Mouse (Mus musculus) spleen, adult 10 weeks (tissue): ENCODE data around the gene Gata1. TPM values are rescaled to one million over a fixed set of nuclear protein-coding genes. Genes with fewer than 3 reads are reported as not detected.

Experiments used
- polyA plus RNA-seq: library from polyadenylated mRNA; stranded (reverse); fragments of 350-450 nt; fragmentation: Illumina TruSeq; extraction: RNeasy Lipid Tissue Mini Kit (QIAGEN cat#74804); gene quantifications from one replicate; pipeline ENCODE4 v1.2.3, GENCODE M21; 2015; ENCODE audit warnings: low replicate concordance; ENCODE audit not compliant: insufficient read depth

The Gata1 gene
- polyA plus RNA-seq: 6.3 TPM

GRCm38 (mm10) chrX:7977892-7978291 lies at the start of gene Gata1:
Gene Gata1, minus strand, starts transcription at chrX:7978071.

GRCm38 (mm10) chrX:8018286-8018685 lies 40.4 kb upstream of the Gata1 start, which contains the start of gene Glod5:
Gene Glod5, minus strand, starts transcription at chrX:8018492.

GRCm38 (mm10) chrX:7947108-7947899 lies 30.6 kb downstream of the Gata1 start, which contains the start of gene Hdac6:
Gene Hdac6, minus strand, starts transcription at chrX:7947889.

GRCm38 (mm10) chrX:7928270-7928790 lies 49.5 kb downstream of the Gata1 start, which contains the start of gene Eras:
Gene Eras, minus strand, starts transcription at chrX:7928607.

GRCm38 (mm10) chrX:7919601-7920383 lies 58.1 kb downstream of the Gata1 start, which contains the start of gene Pcsk1n:
Gene Pcsk1n, plus strand, starts transcription at chrX:7919822.

Other genes starting within 250 kb of the Gata1 start
- gene Praf2, start 249.6 kb downstream of the Gata1 start, polyA plus RNA-seq: 22.9 TPM
- 2.0 TPM for gene Ccdc120, start 227.2 kb downstream of the Gata1 start, polyA plus RNA-seq
- gene Tfe3, start 215.5 kb downstream of the Gata1 start, polyA plus RNA-seq: 28.7 TPM
- 207 TPM for gene Gripap1, start 188.3 kb downstream of the Gata1 start, polyA plus RNA-seq
- gene Kcnd1, start 155.8 kb downstream of the Gata1 start, polyA plus RNA-seq: 2.4 TPM
- gene Otud5, start 136.7 kb downstream of the Gata1 start, polyA plus RNA-seq: 173 TPM
- gene Pim2, start 99.8 kb downstream of the Gata1 start, polyA plus RNA-seq: 38.2 TPM
- gene Slc35a2, start 94.0 kb downstream of the Gata1 start, polyA plus RNA-seq: 18.6 TPM
- gene Pqbp1, start 78.8 kb downstream of the Gata1 start, polyA plus RNA-seq: 129 TPM
- gene Timm17b, start 78.7 kb downstream of the Gata1 start, polyA plus RNA-seq: 22.6 TPM
- not detected for gene Gm10491, start 70.2 kb downstream of the Gata1 start, polyA plus RNA-seq
- gene Gm10490, start 68.5 kb downstream of the Gata1 start, polyA plus RNA-seq: not detected
- not detected for gene Pcsk1n, start 58.2 kb downstream of the Gata1 start, polyA plus RNA-seq
- gene Eras, start 49.5 kb downstream of the Gata1 start, polyA plus RNA-seq: not detected
- gene Hdac6, start 30.2 kb downstream of the Gata1 start, polyA plus RNA-seq: 14.7 TPM
- gene Glod5, start 40.4 kb upstream of the Gata1 start, polyA plus RNA-seq: not detected
- 31.7 TPM for gene Suv39h1, start 96.7 kb upstream of the Gata1 start, polyA plus RNA-seq
- 85.1 TPM for gene Was, start 112.4 kb upstream of the Gata1 start, polyA plus RNA-seq
- 44.9 TPM for gene Wdr13, start 154.8 kb upstream of the Gata1 start, polyA plus RNA-seq
- 722 TPM for gene Rbm3, start 167.8 kb upstream of the Gata1 start, polyA plus RNA-seq
- 6.9 TPM for gene Tbc1d25, start 198.1 kb upstream of the Gata1 start, polyA plus RNA-seq
- gene Ebp, start 215.4 kb upstream of the Gata1 start, polyA plus RNA-seq: 35.9 TPM
- gene Porcn, start 228.5 kb upstream of the Gata1 start, polyA plus RNA-seq: 1.4 TPM